Mouse (Mus musculus): ENCODE results near the gene Msrb3. TPM values are rescaled to one million over a fixed set of nuclear protein-coding genes. Genes with fewer than 3 reads are reported as not detected.

Msrb3 gene
- polyA plus RNA-seq, 1 experiment: 9.4 TPM

- Histone ChIP-seq H3K27me3 (replicated peaks; ENCODE audit: control insufficient read depth, insufficient read depth, low read length) (no peaks in the 10 kb centered on the region), H3K36me3 (ENCODE audit: control insufficient read depth, insufficient read depth, low read length) (no peaks in the 10 kb centered on the region), H3K4me3 (ENCODE audit: insufficient read depth, low read depth, low read length) (no peak overlapping the region), H3K4me1 (ENCODE audit: control insufficient read depth, insufficient read depth, low read length) (0 out of 2 replicates have a peak, but pooled peaks cover under 1% of the 10 kb centered on the region), H3K27ac (ENCODE audit: insufficient read depth, low read depth, low read length) (no peak overlapping the region)
- DNase-seq: no peak
- TF ChIP-seq CTCF (conservative IDR thresholded peaks at IDR 0.05; ENCODE audit: insufficient read depth, insufficient read length, low read depth, low read length) (no peak), POLR2A (IDR thresholded peaks at IDR 0.05; ENCODE audit: low read depth, low read length) (no peak)
- 84% methylated on average over 13 of the region's 13 CpGs for WGBS
Measured at GRCm38 (mm10) chr10:120900096-120900495, 1.2 kb upstream of the Msrb3 start.

- Histone ChIP-seq H3K27me3 (replicated peaks; ENCODE audit: control insufficient read depth, insufficient read depth, low read length) (no peaks in the 10 kb centered on the region), H3K4me1 (ENCODE audit: control insufficient read depth, insufficient read depth, low read length) (0 out of 2 replicates have a peak, but pooled peaks cover 6% of the 10 kb centered on the region), H3K27ac (ENCODE audit: insufficient read depth, low read depth, low read length) (no peak overlapping the region), H3K4me3 (ENCODE audit: insufficient read depth, low read depth, low read length) (peak overlapping the region; percentile 75), H3K36me3 (ENCODE audit: control insufficient read depth, insufficient read depth, low read length) (no peaks in the 10 kb centered on the region)
- TF ChIP-seq CTCF (conservative IDR thresholded peaks at IDR 0.05; ENCODE audit: insufficient read depth, insufficient read length, low read depth, low read length): no peak
- TF ChIP-seq POLR2A (IDR thresholded peaks at IDR 0.05; ENCODE audit: low read depth, low read length): no peak
- DNase-seq: no peak
- WGBS: 1% methylated on average over 49 of the region's 49 CpGs
Measured at GRCm38 (mm10) chr10:120898357-120898756, 544 bp downstream of the Msrb3 start.

- Histone ChIP-seq H3K4me3 (ENCODE audit: insufficient read depth, low read depth, low read length) (no peak overlapping the region), H3K27ac (ENCODE audit: insufficient read depth, low read depth, low read length) (no peak overlapping the region), H3K4me1 (ENCODE audit: control insufficient read depth, insufficient read depth, low read length) (0 out of 2 replicates have a peak, but pooled peaks cover 6% of the 10 kb centered on the region), H3K27me3 (replicated peaks; ENCODE audit: control insufficient read depth, insufficient read depth, low read length) (no peaks in the 10 kb centered on the region), H3K36me3 (ENCODE audit: control insufficient read depth, insufficient read depth, low read length) (no peaks in the 10 kb centered on the region)
- no peak for DNase-seq
- WGBS: 26% methylated on average over 15 of the region's 15 CpGs
- no peak for TF ChIP-seq POLR2A (IDR thresholded peaks at IDR 0.05; ENCODE audit: low read depth, low read length)
- no peak for TF ChIP-seq CTCF (conservative IDR thresholded peaks at IDR 0.05; ENCODE audit: insufficient read depth, insufficient read length, low read depth, low read length)
Measured at GRCm38 (mm10) chr10:120895899-120896289, 3.0 kb downstream of the Msrb3 start.

- no peaks in the 10 kb centered on the region for H3K36me3 ChIP-seq (ENCODE audit: control insufficient read depth, insufficient read depth, low read length)
- H3K27ac ChIP-seq (ENCODE audit: insufficient read depth, low read depth, low read length): peak overlapping the region; percentile 8; the same call in 1 of the 2 replicates
- WGBS: 68% methylated on average over 15 of the region's 15 CpGs
- TF ChIP-seq POLR2A (IDR thresholded peaks at IDR 0.05; ENCODE audit: low read depth, low read length): no peak
- 0 out of 2 replicates have a peak, but pooled peaks cover 6% of the 10 kb centered on the region for H3K4me1 ChIP-seq (ENCODE audit: control insufficient read depth, insufficient read depth, low read length)
- no peaks in the 10 kb centered on the region for H3K27me3 ChIP-seq (replicated peaks; ENCODE audit: control insufficient read depth, insufficient read depth, low read length)
- DNase-seq: no peak
- no peak overlapping the region for H3K4me3 ChIP-seq (ENCODE audit: insufficient read depth, low read depth, low read length)
Measured at GRCm38 (mm10) chr10:120894978-120895898, 3.7 kb downstream of the Msrb3 start.

GRCm38 (mm10) chr10:120893938-120894337 is 5.0 kb downstream of the Msrb3 start:
- no peak for DNase-seq
- Histone ChIP-seq H3K4me1 (ENCODE audit: control insufficient read depth, insufficient read depth, low read length) (0 out of 2 replicates have a peak, but pooled peaks cover 6% of the 10 kb centered on the region), H3K27ac (ENCODE audit: insufficient read depth, low read depth, low read length) (no peak overlapping the region), H3K36me3 (ENCODE audit: control insufficient read depth, insufficient read depth, low read length) (no peaks in the 10 kb centered on the region), H3K27me3 (replicated peaks; ENCODE audit: control insufficient read depth, insufficient read depth, low read length) (no peaks in the 10 kb centered on the region), H3K4me3 (ENCODE audit: insufficient read depth, low read depth, low read length) (no peak overlapping the region)
- WGBS: 64% methylated on average over 4 of the region's 4 CpGs
- TF ChIP-seq CTCF (conservative IDR thresholded peaks at IDR 0.05; ENCODE audit: insufficient read depth, insufficient read length, low read depth, low read length) (no peak), POLR2A (IDR thresholded peaks at IDR 0.05; ENCODE audit: low read depth, low read length) (no peak)

- DNase-seq: no peak
- no peak for TF ChIP-seq CTCF (conservative IDR thresholded peaks at IDR 0.05; ENCODE audit: insufficient read depth, insufficient read length, low read depth, low read length)
- TF ChIP-seq POLR2A (IDR thresholded peaks at IDR 0.05; ENCODE audit: low read depth, low read length): no peak
- 95% methylated on average over 4 of the region's 4 CpGs for WGBS
Measured at GRCm38 (mm10) chr10:120891131-120891530, 7.8 kb downstream of the Msrb3 start.

GRCm38 (mm10) chr10:120890592-120890991 is 8.3 kb downstream of the Msrb3 start:
- 91% methylated on average over 1 of the region's 1 CpGs for WGBS

More at GRCm38 (mm10) chr10:120891131-120891530, 7.8 kb downstream of the Msrb3 start:
- Histone ChIP-seq H3K27ac (ENCODE audit: insufficient read depth, low read depth, low read length) (no peak overlapping the region), H3K4me3 (ENCODE audit: insufficient read depth, low read depth, low read length) (no peak overlapping the region), H3K27me3 (replicated peaks; ENCODE audit: control insufficient read depth, insufficient read depth, low read length) (no peaks in the 10 kb centered on the region), H3K36me3 (ENCODE audit: control insufficient read depth, insufficient read depth, low read length) (no peaks in the 10 kb centered on the region), H3K4me1 (ENCODE audit: control insufficient read depth, insufficient read depth, low read length) (0 out of 2 replicates have a peak, but pooled peaks cover 6% of the 10 kb centered on the region)

More at GRCm38 (mm10) chr10:120890592-120890991, 8.3 kb downstream of the Msrb3 start:
- TF ChIP-seq POLR2A (IDR thresholded peaks at IDR 0.05; ENCODE audit: low read depth, low read length): no peak
- no peak for TF ChIP-seq CTCF (conservative IDR thresholded peaks at IDR 0.05; ENCODE audit: insufficient read depth, insufficient read length, low read depth, low read length)
- no peak overlapping the region for H3K27ac ChIP-seq (ENCODE audit: insufficient read depth, low read depth, low read length)
- H3K4me1 ChIP-seq (ENCODE audit: control insufficient read depth, insufficient read depth, low read length): 0 out of 2 replicates have a peak, but pooled peaks cover 6% of the 10 kb centered on the region
- no peak for DNase-seq
- H3K4me3 ChIP-seq (ENCODE audit: insufficient read depth, low read depth, low read length): no peak overlapping the region
- no peaks in the 10 kb centered on the region for H3K27me3 ChIP-seq (replicated peaks; ENCODE audit: control insufficient read depth, insufficient read depth, low read length)
- H3K36me3 ChIP-seq (ENCODE audit: control insufficient read depth, insufficient read depth, low read length): no peaks in the 10 kb centered on the region

Data from kidney, adult 2 months (tissue).